Mouse (Mus musculus): ENCODE measurements around the gene Chga.

Gene Chga

GRCm38 (mm10) chr12:102597466-102597865 is 42.7 kb downstream of the Chga start:
- no peak for DNase-seq (ENCODE audit: extremely low read depth, low read depth, low spot score)

- no peak for DNase-seq (ENCODE audit: extremely low read depth, low read depth, low spot score)
Observed at GRCm38 (mm10) chr12:102598535-102598934, 43.8 kb downstream of the Chga start.

GRCm38 (mm10) chr12:102599801-102600200 is 45.0 kb downstream of the Chga start:
- peak; percentile 33 for DNase-seq (ENCODE audit: extremely low read depth, low read depth, low spot score)

GRCm38 (mm10) chr12:102600345-102600744 is 45.6 kb downstream of the Chga start:
- peak; percentile 80 for DNase-seq (ENCODE audit: extremely low read depth, low read depth, low spot score)

- DNase-seq (ENCODE audit: extremely low read depth, low read depth, low spot score), result no peak
Observed at GRCm38 (mm10) chr12:102601847-102602246, 47.1 kb downstream of the Chga start.

GRCm38 (mm10) chr12:102602255-102603041 is 47.7 kb downstream of the Chga start:
- no peak for DNase-seq (ENCODE audit: extremely low read depth, low read depth, low spot score)

- DNase-seq (ENCODE audit: extremely low read depth, low read depth, low spot score), result no peak
Observed at GRCm38 (mm10) chr12:102605607-102606006, 50.8 kb downstream of the Chga start.

- no peak for DNase-seq (ENCODE audit: extremely low read depth, low read depth, low spot score)
Observed at GRCm38 (mm10) chr12:102607066-102607465, 52.3 kb downstream of the Chga start.

- DNase-seq (ENCODE audit: extremely low read depth, low read depth, low spot score), result no peak
Observed at GRCm38 (mm10) chr12:102607808-102608517, 53.2 kb downstream of the Chga start.

- DNase-seq (ENCODE audit: extremely low read depth, low read depth, low spot score), result no peak
Observed at GRCm38 (mm10) chr12:102610927-102611326, 56.2 kb downstream of the Chga start.

GRCm38 (mm10) chr12:102612431-102612830 is 57.7 kb downstream of the Chga start:
- no peak for DNase-seq (ENCODE audit: extremely low read depth, low read depth, low spot score)

- DNase-seq (ENCODE audit: extremely low read depth, low read depth, low spot score), result no peak
Observed at GRCm38 (mm10) chr12:102613411-102613810, 58.6 kb downstream of the Chga start.
